ENCODE assay signal across 11 mouse cellular contexts in the genomic region with DNA sequence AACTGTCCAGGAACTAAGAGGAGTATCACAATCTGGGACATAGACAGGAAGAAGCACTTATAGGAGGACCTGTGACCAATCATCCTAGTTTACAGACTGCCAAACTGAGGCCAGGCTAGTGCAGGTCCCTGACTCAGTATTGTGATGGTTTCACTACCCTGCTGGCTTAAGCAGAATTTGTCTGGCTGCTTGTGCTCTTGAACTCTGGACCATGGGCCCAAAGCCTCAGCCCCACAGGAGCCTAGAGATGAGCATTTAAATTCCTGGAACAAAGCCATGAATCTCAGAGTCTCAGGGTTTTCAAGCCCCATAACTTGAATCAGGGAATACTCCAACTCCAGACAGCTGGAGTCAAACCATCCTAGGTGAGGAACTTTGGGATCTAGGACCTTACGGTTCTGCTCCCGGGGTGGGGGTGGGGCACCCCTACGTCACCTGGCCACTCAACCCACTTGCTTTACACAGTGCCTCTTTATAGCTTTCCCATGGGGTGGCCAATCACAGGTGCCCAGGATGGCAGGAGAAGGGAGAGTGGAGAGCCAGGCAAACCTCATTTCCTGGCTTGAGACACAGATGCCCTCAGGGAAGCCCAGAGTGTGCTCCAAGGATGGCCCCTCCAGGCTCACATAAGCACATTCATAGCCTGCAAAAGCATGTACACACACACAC. TPM values are rescaled to one million over a fixed set of nuclear protein-coding genes. Genes with fewer than 3 reads are reported as not detected.
DNase-seq lines count a peak whose midpoint lies in the region; ATAC-seq and TF ChIP-seq lines count a peak whose summit lies in the region.
"Had no signal": no experiment of that assay in that cellular context is flagged by ENCODE, and none has a peak within 500 bp of the region (broad histone marks: within the 10 kb centered on the region; RNA-seq: fewer than 3 reads in every experiment).

No protein-coding gene starts in this region.

- peaks cover 18% of the 10 kb centered on the region for H3K4me1 ChIP-seq in forebrain, embryonic 12.5 days
- peaks cover 12% of the 10 kb centered on the region for H3K4me1 ChIP-seq in forebrain, embryonic 10.5 days
- H3K4me1 ChIP-seq in kidney, adult 2 months (ENCODE audit: control insufficient read depth, insufficient read depth, low read length) = 0 out of 2 replicates have a peak, but pooled peaks cover 8% of the 10 kb centered on the region
- H3K4me1 ChIP-seq in kidney, embryonic 16.5 days (ENCODE audit: insufficient read depth, low read length) = peaks cover 18% of the 10 kb centered on the region
- 0 out of 2 replicates have a peak, but pooled peaks cover 2% of the 10 kb centered on the region for H3K4me1 ChIP-seq in cortical plate, adult 2 months (ENCODE audit: control insufficient read depth, insufficient read depth, low read length)
- H3K4me1 ChIP-seq: liver, embryonic 15.5 days had no signal

- H3K9ac ChIP-seq in forebrain, embryonic 12.5 days = no peak overlapping the region
- no peak overlapping the region for H3K9ac ChIP-seq in kidney, embryonic 16.5 days (replicated peaks; ENCODE audit: low read length)
- H3K9ac ChIP-seq: liver, embryonic 15.5 days; midbrain, embryonic 12.5 days; neural tube, embryonic 12.5 days had no signal

- H3K9me3 ChIP-seq in forebrain, embryonic 12.5 days = no peaks in the 10 kb centered on the region
- H3K9me3 ChIP-seq in forebrain, embryonic 10.5 days = no peaks in the 10 kb centered on the region
- H3K9me3 ChIP-seq in kidney, embryonic 16.5 days (ENCODE audit: low read length) = no peaks in the 10 kb centered on the region
- H3K9me3 ChIP-seq: liver, embryonic 15.5 days; midbrain, embryonic 12.5 days; neural tube, embryonic 12.5 days had no signal

- TF ChIP-seq CTCF in kidney, adult 2 months (conservative IDR thresholded peaks at IDR 0.05; ENCODE audit: insufficient read depth, insufficient read length, low read depth, low read length) = no peak
- TF ChIP-seq CTCF in cortical plate, adult 2 months (IDR thresholded peaks at IDR 0.05; ENCODE audit: extremely low read depth, insufficient read depth, low read length) = no peak

- H3K36me3 ChIP-seq in forebrain, embryonic 12.5 days (replicated peaks) = no peaks in the 10 kb centered on the region
- no peaks in the 10 kb centered on the region for H3K36me3 ChIP-seq in forebrain, embryonic 10.5 days (replicated peaks)
- H3K36me3 ChIP-seq in kidney, adult 2 months (ENCODE audit: control insufficient read depth, insufficient read depth, low read length) = no peaks in the 10 kb centered on the region
- H3K36me3 ChIP-seq in kidney, embryonic 16.5 days (ENCODE audit: insufficient read depth, low read length) = no peaks in the 10 kb centered on the region
- H3K36me3 ChIP-seq: liver, embryonic 15.5 days; midbrain, embryonic 12.5 days; neural tube, embryonic 12.5 days had no signal

- H3K4me2 ChIP-seq in forebrain, embryonic 12.5 days = no peak overlapping the region
- H3K4me2 ChIP-seq in kidney, embryonic 16.5 days (replicated peaks; ENCODE audit: low read depth, low read length) = no peak overlapping the region
- H3K4me2 ChIP-seq: liver, embryonic 15.5 days; midbrain, embryonic 12.5 days; neural tube, embryonic 12.5 days had no signal

- no peak for DNase-seq in forebrain, embryonic 10.5 days (ENCODE audit: extremely low spot score, low spot score)
- DNase-seq in kidney, adult 2 months = peak; percentile 67
- DNase-seq in brain, adult 2 months (ENCODE audit: low read depth, low spot score) = peak; percentile 85
- DNase-seq in neural tube, embryonic 10.5 days (ENCODE audit: extremely low spot score, low spot score) = no peak
- no peak for DNase-seq in thymus, adult 18-20 months

- peaks cover 31% of the 10 kb centered on the region; the same call in 1 of the 2 replicates for H3K27me3 ChIP-seq in forebrain, embryonic 12.5 days
- peaks cover 70% of the 10 kb centered on the region for H3K27me3 ChIP-seq in forebrain, embryonic 10.5 days (ENCODE audit: poor library complexity, severe bottlenecking)
- no peaks in the 10 kb centered on the region for H3K27me3 ChIP-seq in kidney, adult 2 months (replicated peaks; ENCODE audit: control insufficient read depth, insufficient read depth, low read length)
- no peaks in the 10 kb centered on the region for H3K27me3 ChIP-seq in kidney, embryonic 16.5 days (ENCODE audit: insufficient read depth, low read length)
- H3K27me3 ChIP-seq: neural tube, embryonic 12.5 days had no signal

- 0 out of 2 replicates have a peak overlapping the region, but pooled peaks have one; percentile 5 for H3K27ac ChIP-seq in forebrain, embryonic 12.5 days
- H3K27ac ChIP-seq in forebrain, embryonic 10.5 days = no peak overlapping the region
- no peak overlapping the region for H3K27ac ChIP-seq in kidney, adult 2 months (ENCODE audit: insufficient read depth, low read depth, low read length)
- H3K27ac ChIP-seq in kidney, embryonic 16.5 days (ENCODE audit: low read length) = no peak overlapping the region
- H3K27ac ChIP-seq in cortical plate, adult 2 months (ENCODE audit: insufficient read depth, low read length) = peak overlapping the region; percentile 16; the same call in 1 of the 2 replicates
- H3K27ac ChIP-seq: liver, embryonic 15.5 days; midbrain, embryonic 12.5 days; neural tube, embryonic 12.5 days had no signal

- H3K4me3 ChIP-seq in forebrain, embryonic 12.5 days (replicated peaks) = no peak overlapping the region
- H3K4me3 ChIP-seq in forebrain, embryonic 10.5 days = no peak overlapping the region
- no peak overlapping the region for H3K4me3 ChIP-seq in kidney, adult 2 months (ENCODE audit: insufficient read depth, low read depth, low read length)
- no peak overlapping the region for H3K4me3 ChIP-seq in kidney, embryonic 16.5 days (ENCODE audit: low read length)
- peak overlapping the region; percentile 54 for H3K4me3 ChIP-seq in cortical plate, adult 2 months (ENCODE audit: insufficient read depth, low read length)
- H3K4me3 ChIP-seq: liver, embryonic 15.5 days; midbrain, embryonic 12.5 days; neural tube, embryonic 12.5 days had no signal

- TF ChIP-seq POLR2A in kidney, adult 2 months (IDR thresholded peaks at IDR 0.05; ENCODE audit: low read depth, low read length) = no peak
- peak; percentile 37; the same call in 1 of the 2 replicates for TF ChIP-seq POLR2A in cortical plate, adult 2 months (IDR thresholded peaks at IDR 0.05; ENCODE audit: extremely low read depth, insufficient read depth, low read length)

- ATAC-seq in forebrain, embryonic 12.5 days (ENCODE audit: low FRiP score) = no peak
- ATAC-seq in kidney, embryonic 16.5 days (ENCODE audit: low FRiP score, low TSS enrichment) = no peak

- WGBS in forebrain, embryonic 12.5 days = 83% methylated on average over 3 of the region's 3 CpGs
- WGBS in forebrain, embryonic 10.5 days = 79% methylated on average over 3 of the region's 3 CpGs
- 57% methylated on average over 3 of the region's 3 CpGs for WGBS in kidney, adult 2 months
- 67% methylated on average over 3 of the region's 3 CpGs for WGBS in kidney, embryonic 16.5 days

RNA-seq across cellular contexts. Expression of a gene that starts 2.3 kb away (rescaled TPM):
- polyA plus RNA-seq in forebrain, embryonic 12.5 days (2016; fragmentation: Nextera tagmentation; extraction: Ambion mirVana) = 0.32 and 0.35 TPM in 2 replicates
- 0.09 TPM in 1 of 2 replicates, not detected in the other for polyA plus RNA-seq in forebrain, embryonic 10.5 days (2016; fragmentation: Nextera tagmentation; extraction: Ambion mirVana)
- polyA plus RNA-seq in kidney, adult 2 months (2012; rRNA removed) = 0.17 and 0.29 TPM in 2 replicates
- polyA plus RNA-seq in kidney, embryonic 16.5 days (2015; fragmentation: Nextera tagmentation; extraction: Ambion mirVana) = 0.36 and 0.69 TPM in 2 replicates
- polyA plus RNA-seq in cortical plate, adult 2 months (2012; rRNA removed) = 13.8 and 20.9 TPM in 2 replicates
- polyA plus RNA-seq: liver, embryonic 15.5 days had no signal

RNA-seq across cellular contexts. Expression of a gene that starts 11.0 kb away (rescaled TPM):
- 6.2 and 7.6 TPM in 2 replicates for polyA plus RNA-seq in forebrain, embryonic 12.5 days (2016; fragmentation: Nextera tagmentation; extraction: Ambion mirVana)
- 8.4 and 8.8 TPM in 2 replicates for polyA plus RNA-seq in forebrain, embryonic 10.5 days (2016; fragmentation: Nextera tagmentation; extraction: Ambion mirVana)
- 14.3 and 17.0 TPM in 2 replicates for polyA plus RNA-seq in kidney, adult 2 months (2012; rRNA removed)
- 33.2 and 33.7 TPM in 2 replicates for polyA plus RNA-seq in kidney, embryonic 16.5 days (2015; fragmentation: Nextera tagmentation; extraction: Ambion mirVana)
- 3.6 and 3.9 TPM in 2 replicates for polyA plus RNA-seq in cortical plate, adult 2 months (2012; rRNA removed)

RNA-seq across cellular contexts. Expression of a gene that starts 30.4 kb away (rescaled TPM):
- polyA plus RNA-seq in forebrain, embryonic 12.5 days (2016; fragmentation: Nextera tagmentation; extraction: Ambion mirVana) = 2.6 and 4.6 TPM in 2 replicates
- 3.1 and 6.1 TPM in 2 replicates for polyA plus RNA-seq in forebrain, embryonic 10.5 days (2016; fragmentation: Nextera tagmentation; extraction: Ambion mirVana)
- polyA plus RNA-seq in kidney, adult 2 months (2012; rRNA removed) = 32.3 and 117 TPM in 2 replicates
- polyA plus RNA-seq in kidney, embryonic 16.5 days (2015; fragmentation: Nextera tagmentation; extraction: Ambion mirVana) = 8.3 and 10.4 TPM in 2 replicates
- 6.0 and 7.2 TPM in 2 replicates for polyA plus RNA-seq in cortical plate, adult 2 months (2012; rRNA removed)

RNA-seq across cellular contexts. Expression of a gene that starts 47.2 kb away (rescaled TPM):
- polyA plus RNA-seq in forebrain, embryonic 12.5 days (2016; fragmentation: Nextera tagmentation; extraction: Ambion mirVana) = not detected in 2 replicates
- polyA plus RNA-seq in forebrain, embryonic 10.5 days (2016; fragmentation: Nextera tagmentation; extraction: Ambion mirVana) = not detected in 2 replicates
- polyA plus RNA-seq in kidney, adult 2 months (2012; rRNA removed) = 2.2 and 6.3 TPM in 2 replicates
- polyA plus RNA-seq in kidney, embryonic 16.5 days (2015; fragmentation: Nextera tagmentation; extraction: Ambion mirVana) = 0.33 and 0.54 TPM in 2 replicates
- 0.11 and 0.29 TPM in 2 replicates for polyA plus RNA-seq in cortical plate, adult 2 months (2012; rRNA removed)
- polyA plus RNA-seq: midbrain, embryonic 12.5 days; neural tube, embryonic 12.5 days had no signal

RNA-seq across cellular contexts. Expression of a gene that starts 54.6 kb away (rescaled TPM):
- 3.5 and 4.5 TPM in 2 replicates for polyA plus RNA-seq in forebrain, embryonic 12.5 days (2016; fragmentation: Nextera tagmentation; extraction: Ambion mirVana)
- 4.5 TPM in 2 replicates for polyA plus RNA-seq in forebrain, embryonic 10.5 days (2016; fragmentation: Nextera tagmentation; extraction: Ambion mirVana)
- 10.6 and 12.1 TPM in 2 replicates for polyA plus RNA-seq in kidney, adult 2 months (2012; rRNA removed)
- polyA plus RNA-seq in kidney, embryonic 16.5 days (2015; fragmentation: Nextera tagmentation; extraction: Ambion mirVana) = 7.7 and 8.3 TPM in 2 replicates
- polyA plus RNA-seq in cortical plate, adult 2 months (2012; rRNA removed) = 14.0 and 15.7 TPM in 2 replicates

Comparison
In these comparisons a context has a peak if more than half of its experiments do, and no peak if none do; other contexts are left out.
1. H3K27ac ChIP-seq: peak in forebrain, embryonic 12.5 days (single experiment) and cortical plate, adult 2 months (single experiment); none in forebrain, embryonic 10.5 days (single experiment), kidney, adult 2 months (single experiment) and kidney, embryonic 16.5 days (single experiment).
2. DNase-seq: peak in kidney, adult 2 months (single experiment) and brain, adult 2 months (single experiment); none in forebrain, embryonic 10.5 days (single experiment), neural tube, embryonic 10.5 days (single experiment) and thymus, adult 18-20 months (0 of 2).